8 mouse cellular contexts compared by ENCODE assay signal in the genomic region with DNA sequence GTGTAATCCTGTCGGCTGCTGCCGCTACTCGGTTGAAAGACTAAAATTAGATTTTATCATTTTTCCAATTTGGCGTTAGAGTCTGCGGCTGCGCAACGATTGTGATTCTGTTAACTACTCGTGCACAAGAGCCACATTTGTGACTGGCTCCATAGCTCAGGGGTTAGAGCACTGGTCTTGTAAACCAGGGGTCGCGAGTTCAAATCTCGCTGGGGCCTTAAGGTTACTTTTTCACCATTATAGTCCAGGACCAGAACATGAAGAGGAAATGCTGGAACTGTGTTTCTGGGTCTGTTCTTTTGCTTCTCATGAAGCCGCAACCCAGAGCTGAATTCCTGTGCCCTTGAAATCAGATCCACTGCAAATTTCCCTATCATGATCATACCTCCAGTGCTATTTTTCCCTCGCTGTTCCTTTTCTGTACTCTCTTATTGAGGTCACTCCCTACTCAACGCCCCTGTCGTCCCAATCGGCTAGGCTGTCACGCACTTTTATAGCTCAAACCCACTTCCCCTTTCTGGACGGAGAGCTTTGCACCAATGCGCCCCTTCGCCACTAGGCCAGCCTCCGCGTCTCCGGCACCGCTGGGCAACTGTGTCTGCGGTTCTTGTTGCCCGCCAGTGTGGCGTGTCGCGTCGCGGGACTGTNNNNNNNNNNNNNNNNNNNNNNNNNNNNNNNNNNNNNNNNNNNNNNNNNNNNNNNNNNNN. TPM values are rescaled to one million over a fixed set of nuclear protein-coding genes. Genes with fewer than 3 reads are reported as not detected.
DNase-seq lines count a peak whose midpoint lies in the region; ATAC-seq and TF ChIP-seq lines count a peak whose summit lies in the region.

No protein-coding gene starts in this region.

- H3K27me3 ChIP-seq in cerebellum, adult 2 months (ENCODE audit: control insufficient read depth, insufficient read depth, low read length) = no peaks in the 10 kb centered on the region
- no peaks in the 10 kb centered on the region for H3K27me3 ChIP-seq in lung, embryonic 16.5 days (ENCODE audit: control insufficient read depth, insufficient read depth, low read depth, low read length)

- WGBS in cerebellum, adult 2 months = 4% methylated on average over 31 of the region's 31 CpGs
- WGBS in lung, embryonic 16.5 days = 0% methylated on average over 31 of the region's 31 CpGs

- DNase-seq in MEL-GATA-1-ER (ENCODE audit: extremely low read depth, low read depth) = peak; percentile 84
- peak; percentile 87 to 97 for DNase-seq in cerebellum, adult 2 months
- DNase-seq in forelimb bud, embryonic 11.5 days (ENCODE audit: low read depth, low spot score) = peak; percentile 86
- DNase-seq in layer of hippocampus, adult 9-11 months = peak; percentile 88
- DNase-seq in ovary, adult 18-20 months (ENCODE audit: low spot score) = peak; percentile 74
- peak; percentile 90 for DNase-seq in thymus, postnatal 0 days (ENCODE audit: low spot score)

- H3K27ac ChIP-seq in cerebellum, adult 2 months (ENCODE audit: insufficient read depth, low read length) = peak overlapping the region; percentile 25; the same call in 1 of the 2 replicates
- H3K27ac ChIP-seq in lung, embryonic 16.5 days (ENCODE audit: low read length) = 0 out of 2 replicates have a peak overlapping the region, but pooled peaks have one; percentile 40

- H3K4me1 ChIP-seq in cerebellum, adult 2 months (ENCODE audit: control insufficient read depth, insufficient read depth, low read length) = peaks cover 4% of the 10 kb centered on the region; the same call in 1 of the 2 replicates
- peaks cover 22% of the 10 kb centered on the region for H3K4me1 ChIP-seq in lung, embryonic 16.5 days (replicated peaks; ENCODE audit: control insufficient read depth, insufficient read depth, low read length)

- TF ChIP-seq CTCF in cerebellum, adult 2 months (IDR thresholded peaks at IDR 0.05; ENCODE audit: borderline replicate concordance, insufficient read depth, low read depth, low read length) = no peak

- peak overlapping the region; percentile 65 for H3K9ac ChIP-seq in lung, embryonic 16.5 days (ENCODE audit: low read length)

- no peaks in the 10 kb centered on the region for H3K36me3 ChIP-seq in lung, embryonic 16.5 days (ENCODE audit: control insufficient read depth, insufficient read depth, low read length)

- TF ChIP-seq POLR2A in cerebellum, adult 2 months (IDR thresholded peaks at IDR 0.05; ENCODE audit: borderline replicate concordance, insufficient read depth, low read length) = no peak

- peak overlapping the region; percentile 67 for H3K4me2 ChIP-seq in lung, embryonic 16.5 days (ENCODE audit: low read depth, low read length)

- peak; percentile 63 to 65 for ATAC-seq in hematopoietic stem cell, adult 5-6 weeks (replicated peaks in 1 of 2; ENCODE audit: insufficient read depth in 1 of 2, low FRiP score in 2 of 2, low TSS enrichment in 1 of 2, low read depth in 1 of 2, poor library complexity in 2 of 2, severe bottlenecking in 2 of 2)
- peak; percentile 56 for ATAC-seq in lung, embryonic 16.5 days (ENCODE audit: low read depth)

- H3K4me3 ChIP-seq in cerebellum, adult 2 months (replicated peaks; ENCODE audit: insufficient read depth, low read depth, low read length) = peak overlapping the region; percentile 68
- H3K4me3 ChIP-seq in lung, embryonic 16.5 days (ENCODE audit: low read length) = peak overlapping the region; percentile 64

- 0 out of 2 replicates have a peak, but pooled peaks cover 2% of the 10 kb centered on the region for H3K9me3 ChIP-seq in lung, embryonic 16.5 days (ENCODE audit: control insufficient read depth, low read length)

RNA-seq across cellular contexts. Expression of gene Irgm1, which starts 17.9 kb away (rescaled TPM):
- polyA plus RNA-seq in cerebellum, adult 2 months (2012; rRNA removed) = 6.5 and 7.1 TPM in 2 replicates
- 85.2 and 86.7 TPM in 2 replicates for total RNA-seq in hematopoietic stem cell, adult 5-6 weeks (2017)
- polyA plus RNA-seq in lung, embryonic 16.5 days (2015; fragmentation: Nextera tagmentation; extraction: Ambion mirVana) = 10.6 and 14.9 TPM in 2 replicates
- polyA plus RNA-seq in thymus, postnatal 0 days (2015; fragmentation: Nextera tagmentation; extraction: Ambion mirVana) = 57.1 and 61.0 TPM in 2 replicates

RNA-seq across cellular contexts. Expression of gene Gm12184, which starts 27.2 kb away (rescaled TPM):
- polyA plus RNA-seq in cerebellum, adult 2 months (2012; rRNA removed) = 30.1 and 34.0 TPM in 2 replicates
- 19.9 and 23.2 TPM in 2 replicates for total RNA-seq in hematopoietic stem cell, adult 5-6 weeks (2017)
- 1.7 and 2.6 TPM in 2 replicates for polyA plus RNA-seq in lung, embryonic 16.5 days (2015; fragmentation: Nextera tagmentation; extraction: Ambion mirVana)
- polyA plus RNA-seq in thymus, postnatal 0 days (2015; fragmentation: Nextera tagmentation; extraction: Ambion mirVana) = 7.6 and 8.8 TPM in 2 replicates

RNA-seq across cellular contexts. Expression of gene Trim7, which starts 27.7 kb away (rescaled TPM):
- 4.2 and 4.7 TPM in 2 replicates for polyA plus RNA-seq in cerebellum, adult 2 months (2012; rRNA removed)
- 0.19 and 4.3 TPM in 2 replicates for total RNA-seq in hematopoietic stem cell, adult 5-6 weeks (2017)
- 0.51 and 1.2 TPM in 2 replicates for polyA plus RNA-seq in lung, embryonic 16.5 days (2015; fragmentation: Nextera tagmentation; extraction: Ambion mirVana)
- polyA plus RNA-seq in thymus, postnatal 0 days (2015; fragmentation: Nextera tagmentation; extraction: Ambion mirVana) = 1.1 and 2.1 TPM in 2 replicates

RNA-seq across cellular contexts. Expression of gene Trim41, which starts 36.5 kb away (rescaled TPM):
- polyA plus RNA-seq in cerebellum, adult 2 months (2012; rRNA removed) = 42.3 and 45.0 TPM in 2 replicates
- 54.7 and 74.2 TPM in 2 replicates for total RNA-seq in hematopoietic stem cell, adult 5-6 weeks (2017)
- polyA plus RNA-seq in lung, embryonic 16.5 days (2015; fragmentation: Nextera tagmentation; extraction: Ambion mirVana) = 6.4 and 6.6 TPM in 2 replicates
- 3.5 and 5.5 TPM in 2 replicates for polyA plus RNA-seq in thymus, postnatal 0 days (2015; fragmentation: Nextera tagmentation; extraction: Ambion mirVana)

RNA-seq across cellular contexts. Expression of gene Gm5431, which starts 48.4 kb away (rescaled TPM):
- 0.06 and 0.08 TPM in 2 replicates for polyA plus RNA-seq in cerebellum, adult 2 months (2012; rRNA removed)
- 0.84 and 1.6 TPM in 2 replicates for total RNA-seq in hematopoietic stem cell, adult 5-6 weeks (2017)
- 0.18 and 0.24 TPM in 2 replicates for polyA plus RNA-seq in lung, embryonic 16.5 days (2015; fragmentation: Nextera tagmentation; extraction: Ambion mirVana)
- polyA plus RNA-seq in thymus, postnatal 0 days (2015; fragmentation: Nextera tagmentation; extraction: Ambion mirVana) = 0.29 and 0.46 TPM in 2 replicates

Comparison
In these comparisons a context has a peak if more than half of its experiments do, and no peak if none do; other contexts are left out.
1. Peak in every context shown above with its lines: DNase-seq, ATAC-seq, H3K4me3 ChIP-seq and H3K27ac ChIP-seq.